Mouse (Mus musculus): ENCODE measurements around the gene Dock2. TPM values are rescaled to one million over a fixed set of nuclear protein-coding genes. Genes with fewer than 3 reads are reported as not detected.

The Dock2 gene
- total and polyA plus RNA-seq, 3 experiments = 79.6 to 151 (median 133) TPM

- TF ChIP-seq MYC (IDR thresholded peaks at IDR 0.05; ENCODE audit: low read depth, low read length) (peak; percentile 34; the same call in 1 of the 2 replicates), CHD1 (IDR thresholded peaks at IDR 0.05; ENCODE audit: low read depth, low read length) (no peak), TCF12 (IDR thresholded peaks at IDR 0.05; ENCODE audit: low read depth, low read length) (no peak), USF2 (conservative IDR thresholded peaks at IDR 0.05; ENCODE audit: low read depth, low read length) (peak; percentile 49; the same call in 1 of the 2 replicates)
Measured at GRCm38 (mm10) chr11:34384178-34384577, 399.5 kb downstream of the Dock2 start (continued).

- H3K27me3 ChIP-seq (replicated peaks) = no peaks in the 10 kb centered on the region
- H3K4me2 ChIP-seq (ENCODE audit: insufficient read depth, low read depth, poor library complexity, severe bottlenecking) = no peak overlapping the region
- H3K27ac ChIP-seq (ENCODE audit: insufficient read depth, low read depth) = no peak overlapping the region; the same call in 1 of the 2 replicates
- no peaks in the 10 kb centered on the region for H3K9me3 ChIP-seq (replicated peaks; ENCODE audit: low read length)
- in situ Hi-C loops (cut with MboI; ENCODE audit: low pct_ligation_motif_present, low pct_unique_long_range_greater_than_20kb, low sequenced_read_pairs) (no loop called here), dilution Hi-C loops (cut with MboI; ENCODE audit: extremely low pct_ligation_motif_present, extremely low pct_unique_long_range_greater_than_20kb, low sequenced_read_pairs) (no loop called here)
- peak; percentile 77 for DNase-seq (ENCODE audit: extremely low read depth)
- peaks cover 27 to 81% of the 10 kb centered on the region in 2 experiments for H3K36me3 ChIP-seq (replicated peaks in 1 of 2; ENCODE audit: control insufficient read depth in 1 of 2, insufficient read depth in 1 of 2, low read length in 1 of 2)
- H3K4me1 ChIP-seq (ENCODE audit: control insufficient read depth in 1 of 2, insufficient read depth in 2 of 2) = peaks cover 20 to 38% of the 10 kb centered on the region in 2 experiments
- TF ChIP-seq MAX (IDR thresholded peaks at IDR 0.05; ENCODE audit: low read length) (0 out of 2 replicates have a peak, but pooled peaks have one; percentile 41), PAX5 (IDR thresholded peaks at IDR 0.05; ENCODE audit: low read length) (no peak), JUND (conservative IDR thresholded peaks at IDR 0.05; ENCODE audit: low read depth, low read length) (0 out of 2 replicates have a peak, but pooled peaks have one; percentile 14), ETS1 (conservative IDR thresholded peaks at IDR 0.05; ENCODE audit: low read depth, low read length) (peak; percentile 46; the same call in 1 of the 2 replicates), ZNF384 (IDR thresholded peaks at IDR 0.05; ENCODE audit: low read depth, low read length) (no peak), ZKSCAN1 (IDR thresholded peaks at IDR 0.05; ENCODE audit: borderline replicate concordance, low read depth, low read length) (no peak), BHLHE40 (IDR thresholded peaks at IDR 0.05; ENCODE audit: low read depth, low read length) (0 out of 2 replicates have a peak, but pooled peaks have one; percentile 54), ZMIZ1 (IDR thresholded peaks at IDR 0.05; ENCODE audit: low read depth, low read length) (no peak), MYC (IDR thresholded peaks at IDR 0.05; ENCODE audit: low read depth, low read length) (peak; percentile 91), KAT2A (IDR thresholded peaks at IDR 0.05; ENCODE audit: insufficient replicate concordance, low read length) (no peak), EP300 (IDR thresholded peaks at IDR 0.05; ENCODE audit: low read length) (peak; percentile 89), SIN3A (IDR thresholded peaks at IDR 0.05; ENCODE audit: low read length) (no peak), ELF1 (IDR thresholded peaks at IDR 0.05; ENCODE audit: low read depth, low read length) (no peak), MXI1 (IDR thresholded peaks at IDR 0.05; ENCODE audit: low read depth, low read length) (0 out of 2 replicates have a peak, but pooled peaks have one; percentile 42), MEF2A (IDR thresholded peaks at IDR 0.05; ENCODE audit: borderline replicate concordance, low read depth, low read length) (peak; percentile 52; the same call in 1 of the 2 replicates), IRF4 (IDR thresholded peaks at IDR 0.05; ENCODE audit: low read depth, low read length) (peak; percentile 92), MAFK (IDR thresholded peaks at IDR 0.05; ENCODE audit: insufficient replicate concordance, low read length) (no peak), RCOR1 (conservative IDR thresholded peaks at IDR 0.05; ENCODE audit: low read depth, low read length) (0 out of 2 replicates have a peak, but pooled peaks have one; percentile 25)
- H3K79me2 ChIP-seq (replicated peaks; ENCODE audit: control insufficient read depth, extremely low read depth, insufficient read depth, poor library complexity, severe bottlenecking) = no peaks in the 10 kb centered on the region
- H3K4me3 ChIP-seq (replicated peaks in 1 of 3; ENCODE audit: low read depth in 2 of 3, low read length in 2 of 3, poor library complexity in 1 of 3) = no peak overlapping the region
- H3K9ac ChIP-seq (ENCODE audit: insufficient read depth, low read depth) = no peak overlapping the region; the same call in 1 of the 2 replicates
Measured at GRCm38 (mm10) chr11:34383501-34383900, 400.2 kb downstream of the Dock2 start.
